Mouse (Mus musculus) kidney, postnatal 25 days (tissue): ENCODE results near the gene Cntn5.

ENCODE experiments used
- DNase-seq, 2 experiments: peaks; one replicate each; pipeline ENCODE4 v3.0.0; 2021; ENCODE audit warnings: mixed read lengths in 2 of 2

Gene Cntn5

DNA sequence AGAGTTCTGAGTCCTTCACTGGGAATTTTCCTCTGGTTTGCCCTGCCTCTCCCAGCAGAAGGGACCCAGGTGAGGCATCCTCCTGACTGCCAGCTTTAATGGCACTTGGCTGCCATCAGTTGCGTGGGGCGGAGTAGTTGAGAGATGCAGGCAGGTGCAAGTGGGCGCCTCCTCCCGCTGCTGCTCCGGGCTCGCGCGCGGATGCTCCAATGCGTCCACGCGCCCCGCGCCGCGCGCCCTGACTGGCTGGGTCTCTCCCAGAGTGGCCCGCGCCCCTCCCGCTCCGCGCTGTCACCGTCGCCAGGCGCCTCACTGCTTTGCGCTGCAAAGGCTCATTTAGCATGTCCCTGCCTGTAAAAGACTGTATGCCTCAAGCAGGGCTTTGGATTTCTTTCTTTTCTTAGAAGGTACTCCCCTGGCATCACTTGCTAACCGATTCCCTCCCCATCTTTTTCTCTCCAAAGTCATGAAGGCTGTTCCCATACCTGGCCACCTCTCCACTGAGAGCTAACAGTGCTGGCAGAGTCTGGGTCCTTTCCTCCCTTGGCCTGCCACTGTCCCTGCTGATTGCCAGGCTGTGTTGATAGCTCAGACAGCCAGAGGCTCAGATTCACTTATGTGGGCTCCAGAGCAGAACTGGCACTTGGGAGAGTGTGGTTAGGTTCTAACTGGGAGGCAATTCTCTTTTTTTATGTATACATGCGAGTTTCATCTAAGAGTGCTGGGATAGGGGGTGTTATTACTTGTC, at the start of gene Cntn5:
Cntn5 (minus strand) TSS at position 160 of the 748 bp plus-strand sequence.
- DNase-seq: peak in 1 of 2 experiments; percentile 25

DNA sequence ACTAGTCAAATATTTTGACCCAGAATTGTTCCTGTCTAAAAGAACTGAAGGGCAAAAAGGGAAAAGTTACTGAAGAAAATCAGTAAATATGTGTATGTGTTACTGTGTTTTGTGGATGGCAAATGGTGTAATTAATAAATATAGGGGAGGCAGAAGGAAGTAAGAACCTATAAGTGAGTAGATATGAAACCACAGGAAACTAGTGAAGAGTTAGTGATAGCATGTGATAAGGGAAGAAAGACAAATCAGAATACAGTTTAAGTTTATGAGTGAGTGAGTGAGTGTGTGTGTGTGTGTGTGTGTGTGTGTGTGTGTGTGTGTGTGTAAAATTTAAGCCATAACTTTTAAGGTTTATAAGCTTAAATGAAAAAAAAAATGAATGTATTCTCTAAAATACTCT, 45.9 kb upstream of the Cntn5 start:
- no peak for DNase-seq

DNA sequence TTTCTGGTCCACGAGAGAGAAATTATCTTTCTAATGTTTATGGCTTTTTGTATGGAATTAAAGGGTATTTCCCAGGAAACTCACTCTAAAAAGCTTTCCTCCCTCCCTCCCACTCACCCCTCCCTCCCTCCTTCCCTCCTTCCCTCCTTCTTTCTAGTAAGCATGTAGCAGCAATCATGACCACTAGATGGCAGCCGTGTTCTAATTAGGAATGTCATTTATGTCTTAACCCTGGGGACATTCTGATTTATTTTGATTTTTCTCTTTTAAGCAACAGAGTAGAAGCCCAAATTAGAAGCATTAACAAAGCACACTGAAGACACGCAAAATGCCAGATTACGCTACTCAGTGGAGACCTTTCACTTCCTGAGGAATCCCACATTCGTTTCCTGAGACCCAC, 5.0 kb upstream of the Cntn5 start:
- peak; percentile 39 to 81 for DNase-seq

DNA sequence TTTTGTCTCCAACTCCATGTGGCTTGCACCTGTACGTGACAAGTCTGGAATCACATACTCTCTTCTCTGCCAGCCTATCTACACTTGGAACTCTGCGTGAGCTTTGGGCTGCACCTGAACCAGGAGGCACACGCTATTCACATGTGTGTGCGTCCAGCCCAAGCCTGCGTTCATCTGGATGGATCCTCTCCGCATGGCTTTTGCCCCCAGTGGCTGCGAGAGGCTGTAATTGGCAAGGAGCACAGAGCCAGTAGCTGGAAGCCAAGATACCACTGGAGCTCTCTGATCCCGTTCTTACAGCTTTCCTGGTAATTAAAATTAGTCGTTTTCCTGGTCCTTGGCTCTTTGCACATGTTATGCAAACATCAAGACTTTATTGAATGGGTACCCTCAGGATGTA, 1.1 kb upstream of the Cntn5 start:
- no peak for DNase-seq

DNA sequence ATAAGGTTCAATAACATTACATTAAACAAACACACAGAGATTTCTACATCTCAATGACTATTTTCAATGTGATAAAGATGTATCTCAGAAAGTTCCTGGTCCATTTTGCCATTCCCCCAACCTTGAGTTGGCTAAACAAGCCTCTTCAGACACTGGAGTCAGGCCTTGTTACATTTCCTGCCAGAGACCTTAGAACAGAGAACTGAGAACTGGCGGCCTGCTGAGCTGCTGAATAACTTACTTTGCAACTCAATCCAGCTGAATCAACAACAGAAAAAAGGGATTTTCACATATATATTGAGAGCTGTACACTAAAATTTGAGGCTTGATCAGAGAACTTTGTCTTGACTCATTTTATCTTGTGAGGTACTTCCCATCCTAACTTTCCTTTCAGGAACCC, 24.8 kb downstream of the Cntn5 start:
- no peak for DNase-seq

DNA sequence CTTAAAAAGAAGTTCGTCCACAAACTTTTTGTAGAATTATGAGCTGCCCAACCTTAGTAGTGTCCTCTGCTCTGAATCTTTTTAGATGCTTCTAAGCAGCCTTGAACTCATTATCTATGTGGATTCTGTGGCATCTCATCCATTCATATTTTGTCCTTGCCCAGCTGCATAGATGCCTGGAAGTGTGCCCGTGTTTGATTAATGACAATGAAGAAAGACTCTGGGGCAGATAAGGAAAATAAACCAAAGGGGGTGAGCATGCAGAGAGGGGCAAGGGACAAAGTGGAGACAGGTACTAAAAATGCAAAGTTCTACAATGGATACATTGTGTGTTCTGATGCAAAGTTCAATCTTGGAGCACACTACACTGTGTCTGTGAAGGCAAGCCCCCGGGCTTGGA, 30.7 kb downstream of the Cntn5 start:
- no peak for DNase-seq

DNA sequence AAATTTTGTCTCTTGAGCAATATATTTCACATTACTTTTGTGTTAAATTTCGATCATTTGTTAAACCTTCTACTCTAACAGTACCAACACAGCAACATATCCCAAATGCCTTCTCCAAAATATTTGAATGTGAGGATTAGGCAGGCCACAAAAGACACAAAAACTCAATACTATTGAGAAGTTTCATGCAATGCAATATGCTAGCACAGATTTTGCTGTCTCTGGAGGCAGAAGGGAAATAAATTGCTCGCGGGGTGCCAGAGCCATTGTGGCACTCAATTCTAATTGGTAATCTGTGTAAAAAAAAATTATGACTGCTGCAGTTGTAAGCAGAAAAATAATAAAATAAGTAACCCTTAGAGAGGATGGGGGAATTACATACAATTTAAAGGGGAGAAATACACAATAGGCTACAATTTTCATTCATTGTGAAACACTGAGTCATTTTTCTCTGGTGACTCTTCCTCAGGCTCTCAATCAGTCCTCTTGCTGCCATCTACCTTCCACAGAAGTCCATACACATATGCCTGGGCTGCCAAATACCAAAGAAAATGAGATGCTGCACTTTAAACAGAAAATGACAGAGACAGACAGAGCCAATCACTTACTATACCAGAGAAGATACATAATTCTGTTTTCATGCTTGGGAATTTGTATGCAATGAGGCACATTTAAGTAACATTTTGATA, 48.2 kb downstream of the Cntn5 start:
- no peak for DNase-seq

DNA sequence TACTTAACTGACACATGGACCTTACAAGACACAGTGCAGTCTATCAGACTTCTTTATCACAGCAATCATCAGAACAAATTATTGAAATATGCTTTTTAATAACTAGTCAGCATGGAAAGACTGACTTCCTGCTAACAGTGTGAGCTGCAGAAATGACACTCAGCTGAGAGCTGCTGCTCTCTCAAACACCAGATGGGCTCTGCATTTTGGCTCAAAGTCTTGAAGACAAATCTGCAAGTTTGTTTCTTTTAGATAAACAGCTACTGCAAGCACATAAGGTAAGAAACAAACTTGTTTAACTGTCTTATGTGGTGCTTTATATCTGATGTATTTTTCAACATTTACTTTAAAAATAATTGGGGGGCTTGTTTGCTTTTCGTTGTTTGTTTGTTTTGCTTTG, 87.9 kb downstream of the Cntn5 start:
- DNase-seq: no peak

DNA sequence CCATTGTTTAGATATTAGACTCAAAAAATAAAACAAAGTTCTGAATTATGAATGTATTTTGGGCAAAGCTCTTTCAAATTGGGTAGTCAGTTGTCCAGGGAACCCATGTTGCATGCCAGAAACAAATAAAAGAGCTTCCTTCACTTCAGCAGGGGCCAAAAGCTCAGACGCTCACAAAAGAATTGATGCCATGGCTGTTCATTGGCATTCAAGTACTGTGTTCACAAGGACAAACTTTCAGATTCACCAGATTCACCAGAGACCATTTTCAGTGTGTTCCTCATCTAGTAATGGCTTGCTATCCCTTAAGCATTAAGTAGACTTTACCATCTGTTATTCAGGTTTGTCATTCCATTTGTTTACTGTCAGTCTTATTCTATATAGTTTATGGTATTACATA, 107.4 kb downstream of the Cntn5 start:
- DNase-seq: no peak

DNA sequence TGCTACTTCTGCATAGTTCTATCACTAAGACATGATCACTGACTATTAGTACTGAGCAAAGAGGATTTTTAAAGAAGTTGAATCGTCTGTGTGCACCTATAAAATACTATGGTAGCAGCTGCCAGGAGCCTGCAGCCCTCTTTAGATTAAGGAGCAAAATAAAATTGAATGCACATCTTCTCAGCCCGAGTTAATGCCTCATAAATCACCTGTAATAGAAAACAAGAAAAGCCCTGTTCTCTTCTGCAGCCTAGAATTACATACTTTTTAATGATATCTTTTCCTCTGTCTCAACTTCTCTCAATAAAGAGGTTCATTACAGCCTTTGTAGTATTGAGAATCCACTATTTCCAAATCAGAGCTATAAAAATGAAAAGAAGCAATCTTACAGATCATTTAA, 109.5 kb downstream of the Cntn5 start:
- no peak for DNase-seq

DNA sequence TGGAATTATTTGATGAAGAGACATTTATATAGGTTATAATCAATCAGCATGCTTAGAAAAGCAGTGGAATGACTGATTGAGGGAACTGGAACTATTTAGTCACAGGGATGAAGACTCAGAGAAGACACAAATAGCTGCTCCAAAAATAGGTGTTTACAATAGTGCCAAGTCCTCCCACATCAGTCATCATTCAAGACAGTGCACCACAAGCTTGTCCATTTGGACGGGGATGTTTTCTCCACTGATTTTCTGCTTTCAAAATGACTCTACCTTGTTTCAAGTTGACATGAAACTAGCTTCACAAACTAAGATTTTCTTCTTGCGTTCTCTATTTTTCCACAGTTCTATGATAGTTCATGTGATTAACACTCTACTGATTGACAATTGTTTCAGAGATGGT, 172.7 kb downstream of the Cntn5 start:
- no peak for DNase-seq

DNA sequence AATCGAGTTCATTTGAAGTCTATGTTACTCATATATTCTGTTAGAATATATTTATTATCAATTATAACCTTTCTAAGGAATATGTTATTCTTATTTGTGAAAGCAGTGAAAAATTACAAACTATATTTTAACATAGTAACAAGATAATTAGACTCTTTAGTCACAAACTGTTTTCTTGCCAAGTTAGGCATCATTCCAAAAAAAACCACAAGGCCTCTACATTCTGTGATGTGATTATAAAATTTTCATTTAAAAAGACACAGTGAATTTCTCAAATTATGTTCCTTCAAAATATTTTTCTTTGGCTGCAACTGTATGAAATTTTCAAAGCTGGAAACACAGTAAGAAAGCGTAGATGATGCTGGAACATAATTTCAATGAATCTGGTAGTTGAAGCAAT, 180.4 kb downstream of the Cntn5 start:
- DNase-seq: no peak

DNA sequence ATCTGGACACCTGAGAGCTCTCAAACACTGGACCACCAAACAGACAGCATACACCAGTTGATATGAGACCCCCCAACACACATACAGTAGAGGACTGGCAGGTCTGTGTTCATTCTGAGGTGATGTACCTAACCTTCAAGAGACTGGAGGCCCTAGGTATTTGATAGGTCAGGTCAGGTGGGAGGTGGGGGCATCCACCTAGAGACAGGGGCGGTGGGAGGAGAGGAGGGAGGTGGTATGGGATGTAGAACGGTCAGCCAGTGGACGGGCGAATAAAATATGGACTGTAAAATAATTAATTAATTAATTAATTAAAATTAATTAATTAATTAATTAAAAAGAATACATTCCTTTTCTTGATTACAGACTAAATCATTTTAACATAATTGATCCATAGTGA, 182.5 kb downstream of the Cntn5 start:
- DNase-seq: no peak

DNA sequence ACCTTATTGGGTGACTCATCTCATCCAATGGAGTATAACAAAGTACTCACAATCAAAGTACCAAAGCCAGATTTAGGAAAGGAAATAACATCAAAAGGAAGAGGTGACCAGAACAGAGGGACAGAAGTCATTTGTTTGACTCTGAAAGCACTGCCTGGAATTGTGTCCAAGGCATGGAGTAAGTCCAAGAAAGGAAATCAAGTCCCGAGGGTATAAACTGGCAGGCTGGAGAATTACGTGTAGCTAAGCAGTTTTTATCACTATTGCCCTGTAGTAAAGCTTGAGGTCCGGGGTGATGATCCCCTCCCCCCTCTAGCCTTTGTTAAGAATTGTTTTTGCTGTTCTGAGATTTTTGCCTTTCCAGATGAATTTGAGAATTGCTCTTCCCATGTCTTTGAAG, 185.6 kb downstream of the Cntn5 start:
- DNase-seq: no peak

DNA sequence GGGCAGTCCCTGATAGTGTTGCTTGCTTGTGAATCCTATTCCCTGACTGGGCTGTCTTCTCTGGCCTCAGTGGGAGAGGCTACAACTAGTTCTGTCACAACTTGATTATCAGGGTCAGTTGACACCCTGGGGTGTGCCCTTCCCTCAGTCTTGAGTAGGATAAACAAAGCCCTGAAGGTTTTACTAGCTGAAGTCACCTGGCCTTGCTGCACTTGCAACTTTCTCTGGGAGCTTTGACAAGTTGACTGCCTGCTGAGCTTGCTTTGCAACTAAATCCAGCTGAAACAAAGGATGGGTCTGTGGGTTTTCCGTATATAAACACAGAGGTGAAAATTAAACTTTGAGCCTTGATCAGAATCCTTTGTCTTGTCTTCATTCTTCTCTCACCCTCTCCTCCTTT, 190.9 kb downstream of the Cntn5 start:
- DNase-seq: no peak

DNA sequence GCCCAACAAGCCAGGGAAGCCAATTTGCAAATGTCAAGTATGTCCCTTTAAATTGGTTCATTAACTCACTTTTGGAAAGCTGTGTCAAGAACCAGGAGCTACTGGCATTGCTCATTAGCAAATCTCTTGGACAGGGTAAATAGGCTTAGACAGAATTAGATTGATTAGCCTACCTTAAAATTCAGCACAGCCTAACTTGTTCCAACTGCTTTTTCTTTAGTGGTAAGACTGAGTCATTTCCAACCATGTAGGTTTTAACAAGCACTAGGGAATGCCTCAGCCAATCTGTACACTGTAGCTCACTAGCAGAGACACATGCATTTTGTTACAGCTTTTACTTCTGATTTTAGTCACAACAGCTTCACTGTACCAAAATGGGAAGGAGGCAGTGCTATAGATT, 222.9 kb downstream of the Cntn5 start:
- DNase-seq: no peak

DNA sequence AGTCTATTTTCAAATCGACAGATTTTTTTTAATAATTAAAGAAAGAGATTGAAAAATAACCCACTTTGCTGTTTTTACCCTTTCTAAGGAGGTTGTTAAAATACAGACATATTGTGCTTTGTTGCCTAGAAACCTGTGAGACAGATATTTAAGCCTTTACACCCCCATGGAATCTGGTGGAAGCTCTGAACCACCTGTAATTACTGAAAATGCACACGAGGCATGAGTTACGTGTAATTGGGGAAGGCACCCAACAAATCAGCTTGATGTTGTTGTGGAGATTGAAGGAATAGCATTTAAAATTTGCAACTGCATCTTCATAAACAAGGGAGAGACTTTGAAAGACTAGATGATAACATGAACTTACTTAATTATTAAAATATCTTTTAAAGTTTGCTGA, 223.4 kb downstream of the Cntn5 start:
- DNase-seq: no peak

DNA sequence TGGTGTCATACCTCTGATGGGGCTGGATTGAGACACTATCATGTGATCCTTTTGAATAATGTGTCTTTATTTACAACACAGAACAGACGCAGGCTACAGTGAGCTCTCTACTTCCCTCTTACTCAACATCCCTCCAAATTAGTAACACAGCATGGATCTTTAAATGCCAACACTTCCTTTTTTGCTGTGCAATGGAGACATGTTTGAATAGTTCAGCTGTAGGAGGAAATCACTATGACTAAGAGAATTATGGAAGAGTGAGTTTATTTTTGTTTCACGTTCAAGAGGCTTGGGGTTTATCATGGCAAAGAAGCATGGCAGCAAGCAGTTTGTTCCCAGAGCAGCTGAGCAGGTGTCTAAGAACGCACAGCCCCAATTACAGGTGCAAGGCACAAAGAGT, 235.9 kb downstream of the Cntn5 start:
- no peak for DNase-seq

DNA sequence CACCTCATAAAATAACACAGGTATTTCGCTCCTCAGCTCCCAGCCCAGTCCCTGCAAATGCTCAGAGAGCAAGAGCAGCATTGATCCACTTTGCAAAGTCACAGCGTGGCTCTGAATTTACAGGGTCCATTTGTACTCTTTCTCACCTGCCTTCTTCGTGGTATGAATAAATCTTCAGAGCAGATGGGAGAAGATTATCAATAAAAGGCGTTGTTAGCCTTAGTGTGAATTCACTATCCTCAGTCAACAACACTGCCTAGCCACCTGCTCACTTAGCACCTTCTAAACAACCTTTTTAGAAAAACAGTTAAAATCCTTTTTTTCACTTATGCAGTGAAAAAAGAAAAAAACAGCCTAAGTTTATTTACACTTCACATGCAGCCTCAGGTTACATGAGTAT, 237.1 kb downstream of the Cntn5 start:
- DNase-seq: no peak

DNA sequence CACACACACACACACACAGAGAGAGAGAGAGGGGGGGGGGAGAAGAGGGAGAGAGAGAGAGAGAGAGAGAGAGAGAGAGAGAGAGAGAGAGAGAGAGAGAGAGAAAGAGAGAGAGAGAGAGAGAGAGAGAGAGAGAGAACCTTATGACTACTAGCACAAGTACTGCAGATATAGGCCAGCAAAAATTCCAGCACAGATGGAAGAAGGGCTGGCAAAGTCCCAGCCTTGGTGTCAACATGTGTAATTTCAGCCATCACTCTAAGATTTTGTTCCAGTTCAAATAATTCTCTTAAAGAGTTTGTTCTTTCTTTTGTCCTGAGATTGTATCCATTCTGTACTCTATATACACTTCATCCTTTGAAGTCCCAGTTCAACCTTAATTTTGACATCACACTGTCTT, 238.8 kb downstream of the Cntn5 start:
- DNase-seq: no peak

DNA sequence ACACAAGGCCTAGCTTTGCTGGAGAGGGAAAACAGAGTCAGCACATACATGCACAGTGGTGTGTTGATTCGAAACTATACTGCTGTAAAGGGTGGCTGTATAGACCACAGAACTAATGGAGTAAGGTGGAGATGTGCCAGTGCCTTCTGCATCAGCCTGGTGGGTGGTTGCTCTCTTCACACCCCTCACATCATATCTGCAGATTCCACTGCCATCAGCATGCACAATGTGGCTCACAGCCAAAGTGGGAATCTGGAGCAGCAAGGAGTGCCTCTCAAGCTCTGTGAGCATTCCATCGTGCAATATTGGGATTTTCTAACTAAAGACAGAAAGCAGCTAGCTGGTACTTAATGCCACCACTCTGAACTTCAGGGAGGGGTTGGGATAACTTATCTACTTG, 241.5 kb downstream of the Cntn5 start:
- no peak for DNase-seq

DNA sequence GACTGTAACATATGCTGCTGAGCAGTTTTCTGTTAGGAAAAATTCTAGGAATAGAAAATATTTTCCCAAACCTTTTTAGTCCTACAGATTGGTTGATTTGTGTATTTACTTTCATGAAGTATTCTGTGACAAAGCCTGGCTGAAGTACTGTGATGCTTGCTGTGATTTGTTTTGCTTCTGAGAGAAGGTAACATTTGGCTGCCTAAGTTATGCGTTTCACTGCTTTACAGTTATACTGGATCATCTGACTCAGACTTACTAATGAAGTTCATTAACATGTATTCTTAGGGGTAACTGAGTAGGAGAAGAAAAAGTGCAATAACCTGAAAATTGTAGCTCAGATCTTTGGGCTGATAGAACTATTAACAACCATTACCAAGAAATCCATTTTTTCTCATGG, 245.1 kb downstream of the Cntn5 start:
- DNase-seq: no peak

DNA sequence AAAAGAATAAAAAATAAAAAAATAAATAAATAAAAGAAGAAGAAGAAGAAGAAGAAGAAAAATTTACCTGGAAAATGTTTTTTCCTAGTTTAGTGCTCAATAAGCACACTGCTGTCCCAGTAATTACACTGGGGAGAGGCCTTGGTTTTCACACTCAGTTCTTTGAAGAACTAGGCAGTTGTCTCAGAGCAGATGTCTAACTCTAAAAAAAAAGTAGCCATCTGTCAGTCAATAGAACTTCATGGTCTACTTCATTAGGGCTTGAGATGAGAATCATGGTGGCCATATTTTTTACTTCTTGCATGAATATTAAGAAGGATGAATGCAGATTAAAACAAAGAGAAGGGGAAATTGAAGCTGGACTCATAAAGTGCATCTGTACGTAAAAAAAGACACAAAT, 246.5 kb downstream of the Cntn5 start:
- no peak for DNase-seq

DNA sequence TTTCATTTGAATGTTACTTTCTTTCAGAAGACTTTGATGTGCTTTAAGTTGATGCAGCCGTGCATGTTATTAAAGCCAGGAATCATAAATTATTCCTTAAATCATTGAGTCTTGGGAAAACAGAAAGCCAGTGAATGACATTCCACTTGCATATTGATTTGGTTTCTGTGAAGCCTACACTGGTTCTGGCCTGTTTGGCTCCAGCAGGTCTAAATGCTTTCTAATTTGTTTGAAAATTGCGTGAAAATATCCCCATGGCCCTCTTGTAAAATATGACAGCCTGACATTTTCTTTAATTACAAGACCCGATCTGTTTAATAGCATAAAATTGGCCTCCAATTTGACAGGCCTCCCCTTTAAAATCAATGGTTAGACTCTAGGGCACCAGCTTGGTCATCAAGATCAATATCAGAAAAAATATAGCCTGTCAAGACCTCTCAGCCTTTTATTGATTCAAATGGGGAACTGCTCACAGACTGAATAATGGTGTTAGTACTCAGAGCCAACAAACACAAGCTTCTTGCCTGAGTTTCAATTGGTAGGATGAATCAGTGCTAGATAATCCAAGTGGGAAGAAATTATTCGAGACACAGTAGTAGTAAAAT, 247.3 kb downstream of the Cntn5 start:
- no peak for DNase-seq
